Mouse (Mus musculus) ES-E14 (cell line): Measurements from ENCODE around the gene Hacd3. TPM values are rescaled to one million over a fixed set of nuclear protein-coding genes. Genes with fewer than 3 reads are reported as not detected.
"Not testable (repeated sequence)": the region's sequence is repeated elsewhere in the genome, so short reads cannot be mapped to it uniquely, and the experiment has no call there.

Source experiments
- DNase-seq: peaks from one replicate; pipeline ENCODE4 v3.0.0-alpha.2; 2013; ENCODE audit warnings: low read depth, low spot score
- H3K27ac ChIP-seq: 2 replicates; pipeline ENCODE4 v1.5.1; 2012; ENCODE audit warnings: low read depth, mild to moderate bottlenecking, low read length, moderate library complexity, mixed read lengths; ENCODE audit not compliant: poor library complexity, insufficient read depth, severe bottlenecking
- H3K36me3 ChIP-seq: 2 replicates; pipeline ENCODE4 v1.6.1; 2012; ENCODE audit warnings: mild to moderate bottlenecking, low read length, moderate library complexity, mixed read lengths; ENCODE audit not compliant: control insufficient read depth, poor library complexity, insufficient read depth, severe bottlenecking
- H3K4me1 ChIP-seq, 2 experiments: fragments of 150-350 bp in 1 of 2; sonication (generic) in 1 of 2; 2 replicates each; pipeline ENCODE4 v1.6.1; 2012; ENCODE audit warnings: low read length in 2 of 2, mild to moderate bottlenecking in 1 of 2, mixed read lengths in 1 of 2; ENCODE audit not compliant: control insufficient read depth in 2 of 2, insufficient read depth in 2 of 2, poor library complexity in 1 of 2
- H3K4me3 ChIP-seq, 2 experiments: fragments of 150-350 bp in 1 of 2; sonication (generic) in 1 of 2; 2 replicates each; pipeline ENCODE4 v1.5.1; 2012; ENCODE audit warnings: low read length in 2 of 2, low read depth in 1 of 2, mild to moderate bottlenecking in 1 of 2, mixed read lengths in 1 of 2; ENCODE audit not compliant: insufficient read depth in 1 of 2, poor library complexity in 1 of 2, severe bottlenecking in 1 of 2
- H3K9ac ChIP-seq: 2 replicates; pipeline ENCODE4 v1.6.1; 2012; ENCODE audit warnings: low read depth, mild to moderate bottlenecking, low read length, mixed read lengths; ENCODE audit not compliant: poor library complexity, insufficient read depth, severe bottlenecking
- H3K9me3 ChIP-seq: fragments of 150-350 bp; sonication (generic); 2 replicates; pipeline ENCODE4 v1.6.1; 2012; ENCODE audit warnings: low read depth, mild to moderate bottlenecking, low read length; ENCODE audit not compliant: control insufficient read depth, insufficient read depth
- CHD2 ChIP-seq: IDR thresholded peaks from 2 replicates; pipeline ENCODE4 v1.6.1; 2014; ENCODE audit warnings: mild to moderate bottlenecking, low read depth, low read length, inconsistent platforms
- HCFC1 ChIP-seq: IDR thresholded peaks from 2 replicates; pipeline ENCODE4 v1.6.1; 2012; ENCODE audit warnings: low read length, inconsistent platforms, borderline replicate concordance; ENCODE audit not compliant: insufficient read depth
- MAFK ChIP-seq: IDR thresholded peaks from 2 replicates; pipeline ENCODE4 v1.6.1; 2014; ENCODE audit warnings: mild to moderate bottlenecking, low read depth, low read length, inconsistent platforms; ENCODE audit not compliant: insufficient read depth
- ZC3H11A ChIP-seq: IDR thresholded peaks from 2 replicates; pipeline ENCODE4 v1.6.1; 2012; ENCODE audit warnings: low read depth, mild to moderate bottlenecking, inconsistent platforms, low read length, borderline replicate concordance
- ZNF384 ChIP-seq: IDR thresholded peaks from 2 replicates; pipeline ENCODE4 v1.6.1; 2012; ENCODE audit warnings: low read depth, low read length, inconsistent platforms
- in situ Hi-C, 2 experiments: fragments of 600-800 bp; cut with MboI; formaldehyde crosslinking; loops; one replicate each; pipeline ENCODE4 v1.15.1; 2025; ENCODE audit warnings: low sequenced_read_pairs in 2 of 2, inconsistent platforms in 1 of 2; ENCODE audit not compliant: unreplicated experiment in 2 of 2
- total RNA-seq: library from RNA; depleted of rRNA; stranded (reverse); fragments of 300-350 nt; gene quantifications from 2 replicates; pipeline ENCODE4 v1.2.3, GENCODE M21; 2012

Hacd3 gene
- total RNA-seq, 1 experiment = 50.1 TPM

- Histone ChIP-seq H3K4me1 (peaks cover 0 to 3% of the 10 kb centered on the region in 2 experiments; a peak in 1 of 4 replicates), H3K27ac (peak within 1 kb of the TSS; percentile 26; the same call in 1 of the 2 replicates), H3K9ac (peak within 1 kb of the TSS; percentile 79), H3K36me3 (peaks cover 3% of the 10 kb centered on the region; the same call in 1 of the 2 replicates), H3K4me3 (peak within 1 kb of the TSS; percentile 74 to 93), H3K9me3 (no peaks in the 10 kb centered on the region)
- in situ Hi-C loops = no loop called here
- 0 out of 2 replicates have a peak, but pooled peaks have one; percentile 10 for TF ChIP-seq ZC3H11A
- no peak for TF ChIP-seq ZNF384
- TF ChIP-seq HCFC1 = peak; percentile 80; the same call in 1 of the 2 replicates
- DNase-seq = peak; percentile 91
These were observed 11.0 kb upstream of the Hacd3 start, which contains the start of gene Dpp8 for GRCm38 (mm10) chr9:65032269-65033108. Gene Dpp8, plus strand, starts transcription at chr9:65032414.

- Histone ChIP-seq H3K9ac (no peak overlapping the region), H3K4me1 (peaks cover 0 to 3% of the 10 kb centered on the region in 2 experiments; a peak in 1 of 4 replicates), H3K36me3 (peaks cover 1% of the 10 kb centered on the region; the same call in 1 of the 2 replicates), H3K4me3 (peak overlapping the region in 1 of 2 experiments; percentile 14; a peak in 2 of 4 replicates), H3K27ac (no peak overlapping the region), H3K9me3 (no peaks in the 10 kb centered on the region)
- DNase-seq = no peak
- in situ Hi-C loops = no loop called here
- TF ChIP-seq ZC3H11A (no peak), HCFC1 (no peak), MAFK (no peak), ZNF384 (no peak), CHD2 (no peak)
These were observed 10.4 kb upstream of the Hacd3 start for GRCm38 (mm10) chr9:65031894-65032268.

- DNase-seq, H3K27ac ChIP-seq, H3K9me3 ChIP-seq, in situ Hi-C loops, H3K4me1 ChIP-seq, H3K36me3 ChIP-seq, H3K9ac ChIP-seq, H3K4me3 ChIP-seq: not testable (repeated sequence)
- peak; percentile 76 for TF ChIP-seq ZNF384
These were observed 9.9 kb upstream of the Hacd3 start for GRCm38 (mm10) chr9:65031355-65031754.

- H3K36me3 ChIP-seq = no peaks in the 10 kb centered on the region
- peaks cover 0 to 1% of the 10 kb centered on the region in 2 experiments; a peak in 1 of 4 replicates for H3K4me1 ChIP-seq
- H3K4me3 ChIP-seq = no peak overlapping the region
- no peak overlapping the region for H3K27ac ChIP-seq
- no peak for DNase-seq
- no peak overlapping the region for H3K9ac ChIP-seq
- TF ChIP-seq CHD2 (no peak), ZC3H11A (no peak), MAFK (no peak), HCFC1 (no peak), ZNF384 (no peak)
- H3K9me3 ChIP-seq = no peaks in the 10 kb centered on the region
- in situ Hi-C loops = no loop called here
These were observed 6.8 kb upstream of the Hacd3 start for GRCm38 (mm10) chr9:65028313-65028712.
